ENCODE assay signal across 10 mouse cellular contexts in genomic region chr2:167300943-167301497, GRCm38 (mm10). TPM values are rescaled to one million over a fixed set of nuclear protein-coding genes. Genes with fewer than 3 reads are reported as not detected.
DNase-seq lines count a peak whose midpoint lies in the region; TF ChIP-seq lines count a peak whose summit lies in the region.
"Had no signal": no experiment of that assay in that cellular context is flagged by ENCODE, and none has a peak within 500 bp of the region (broad histone marks: within the 10 kb centered on the region; RNA-seq: fewer than 3 reads in every experiment).

No protein-coding gene starts in this region.

- 0 out of 2 replicates have a peak overlapping the region, but pooled peaks have one; percentile 30 for H3K27ac ChIP-seq in kidney, adult 2 months (ENCODE audit: insufficient read depth, low read depth, low read length)
- H3K27ac ChIP-seq in hindbrain, embryonic 10.5 days = no peak overlapping the region

- H3K27me3 ChIP-seq in kidney, adult 2 months (replicated peaks; ENCODE audit: control insufficient read depth, insufficient read depth, low read length) = no peaks in the 10 kb centered on the region
- H3K27me3 ChIP-seq in hindbrain, embryonic 10.5 days (ENCODE audit: insufficient read depth, poor library complexity, severe bottlenecking) = no peaks in the 10 kb centered on the region
- H3K27me3 ChIP-seq: forebrain, embryonic 15.5 days; heart, embryonic 13.5 days had no signal

- no peak for TF ChIP-seq CTCF in kidney, adult 2 months (conservative IDR thresholded peaks at IDR 0.05; ENCODE audit: insufficient read depth, insufficient read length, low read depth, low read length)

- no peaks in the 10 kb centered on the region; the same call in 1 of the 2 replicates for H3K4me1 ChIP-seq in kidney, adult 2 months (ENCODE audit: control insufficient read depth, insufficient read depth, low read length)
- peaks cover 29% of the 10 kb centered on the region for H3K4me1 ChIP-seq in hindbrain, embryonic 10.5 days (replicated peaks)

- no peaks in the 10 kb centered on the region for H3K9me3 ChIP-seq in hindbrain, embryonic 10.5 days
- H3K9me3 ChIP-seq: forebrain, embryonic 15.5 days; heart, embryonic 13.5 days had no signal

- no peak for TF ChIP-seq POLR2A in kidney, adult 2 months (IDR thresholded peaks at IDR 0.05; ENCODE audit: low read depth, low read length)

- WGBS in kidney, adult 2 months = 88% methylated on average over 21 of the region's 21 CpGs
- WGBS in hindbrain, embryonic 10.5 days = 89% methylated on average over 21 of the region's 21 CpGs

- H3K4me3 ChIP-seq in kidney, adult 2 months (ENCODE audit: insufficient read depth, low read depth, low read length) = no peak overlapping the region
- no peak overlapping the region for H3K4me3 ChIP-seq in hindbrain, embryonic 10.5 days
- H3K4me3 ChIP-seq: forebrain, embryonic 15.5 days; heart, embryonic 13.5 days had no signal

- no peaks in the 10 kb centered on the region; the same call in 1 of the 2 replicates for H3K36me3 ChIP-seq in kidney, adult 2 months (ENCODE audit: control insufficient read depth, insufficient read depth, low read length)
- peaks cover 60% of the 10 kb centered on the region for H3K36me3 ChIP-seq in hindbrain, embryonic 10.5 days

- DNase-seq in adrenal gland, adult 18-20 months (ENCODE audit: low spot score in 2 of 2) = peak; percentile 2 to 23
- DNase-seq in adrenal gland, postnatal 4 days (ENCODE audit: low spot score in 2 of 2) = no peak
- no peak for DNase-seq in kidney, adult 2 months
- no peak for DNase-seq in kidney, postnatal 4 days
- DNase-seq in spleen, postnatal 4 days (ENCODE audit: low spot score in 2 of 2) = peak; percentile 9 to 56
- DNase-seq in spleen, adult 12 weeks (ENCODE audit: low spot score) = no peak
- DNase-seq in layer of hippocampus, postnatal 10 days (ENCODE audit: low spot score in 2 of 2) = peak; percentile 3 to 9
- DNase-seq in hindbrain, embryonic 10.5 days (ENCODE audit: low spot score) = no peak

RNA-seq across cellular contexts. Expression of gene B4galt5, which starts 48.0 kb away (rescaled TPM):
- 100 to 1,000 TPM in 1 of 2 experiments, 10 to 100 TPM in 1; 74.7 to 123 TPM for total RNA-seq in adrenal gland, adult 18-20 months (2021)
- total RNA-seq in adrenal gland, postnatal 4 days (2021) = 100 to 1,000 TPM in 1 of 2 experiments, 10 to 100 TPM in 1; 86.1 to 102 TPM
- polyA plus RNA-seq in kidney, adult 2 months (2012; rRNA removed) = 51.5 and 54.2 TPM in 2 replicates
- total RNA-seq in layer of hippocampus, postnatal 10 days (2021) = 10 to 100 TPM; 72.7 to 76.9 TPM
- polyA plus RNA-seq in hindbrain, embryonic 10.5 days (2016; fragmentation: Nextera tagmentation; extraction: Ambion mirVana) = 8.4 and 10.6 TPM in 2 replicates

Comparison
In these comparisons a context has a peak if more than half of its experiments do, and no peak if none do; other contexts are left out.
1. DNase-seq: peak in adrenal gland, adult 18-20 months (2 of 2), spleen, postnatal 4 days (2 of 2) and layer of hippocampus, postnatal 10 days (2 of 2); none in adrenal gland, postnatal 4 days (0 of 2), kidney, adult 2 months (single experiment), kidney, postnatal 4 days (0 of 2), spleen, adult 12 weeks (single experiment) and hindbrain, embryonic 10.5 days (single experiment).